Mouse (Mus musculus): ENCODE results near the gene Noa1. TPM values are rescaled to one million over a fixed set of nuclear protein-coding genes. Genes with fewer than 3 reads are reported as not detected.

The Noa1 gene
- total and polyA plus RNA-seq, 2 experiments from 2014 or later: 16.3 to 33.3 TPM

DNA sequence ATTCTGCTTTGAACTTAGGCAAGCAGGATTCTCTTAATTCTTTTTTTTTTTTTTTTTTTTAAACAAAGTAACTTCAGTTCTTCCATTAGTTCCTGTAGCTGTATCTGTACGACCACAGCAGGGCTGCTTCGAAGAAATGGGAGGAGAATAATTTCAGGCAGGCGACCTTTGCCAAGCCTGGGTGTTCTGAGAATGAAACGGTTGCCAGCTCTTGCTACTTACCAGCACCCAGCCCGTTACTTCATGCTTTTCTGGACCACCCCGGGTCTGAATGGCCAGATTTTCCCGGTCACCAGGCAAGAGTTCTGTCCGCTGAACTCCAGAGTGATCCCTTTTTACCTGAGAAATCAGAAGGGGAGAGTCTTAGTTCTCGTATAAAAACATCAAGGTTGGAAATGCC is 41.8 kb upstream of the Noa1 start:
- ATAC-seq: no peak
- 69% methylated on average over 9 of the region's 9 CpGs for WGBS
- no peak for TF ChIP-seq CTCF (IDR thresholded peaks at IDR 0.05; ENCODE audit: low read depth)

DNA sequence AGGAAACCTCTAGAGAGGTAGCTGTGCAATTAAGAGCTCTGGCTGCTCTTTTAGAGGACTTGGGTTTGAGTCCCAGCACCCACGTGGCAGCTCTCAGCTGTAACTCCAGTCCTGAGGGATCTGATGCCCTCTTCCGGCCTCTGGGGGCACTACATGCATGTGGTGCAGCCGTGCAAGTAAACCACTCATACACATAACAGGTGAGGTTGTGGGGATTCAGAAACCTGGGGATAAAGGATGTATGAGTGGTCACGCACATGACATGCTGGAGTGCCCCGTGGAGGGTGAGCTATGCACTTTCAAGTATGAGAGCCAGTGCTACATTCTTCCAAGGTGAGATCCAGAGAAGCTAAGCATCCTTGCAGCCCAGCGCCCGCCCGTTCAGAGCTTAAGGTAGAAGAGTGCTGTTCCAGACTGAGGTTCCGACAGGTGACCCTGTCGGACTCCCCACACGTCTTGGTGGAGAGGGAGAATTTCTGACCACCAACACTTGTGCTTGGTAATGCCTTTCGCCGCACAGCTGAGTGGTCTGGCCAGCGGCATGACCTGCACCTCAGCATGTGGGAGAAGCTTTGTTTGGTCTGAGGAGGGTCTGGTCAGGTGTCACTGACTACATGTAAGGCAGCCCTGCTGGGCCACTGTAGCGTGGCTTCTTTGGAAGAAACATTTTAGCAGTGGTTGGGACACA is 40.2 kb upstream of the Noa1 start:
- Histone ChIP-seq H3K36me3 (ENCODE audit: insufficient read depth, low read length) (peaks cover 44% of the 10 kb centered on the region), H3K4me1 (ENCODE audit: insufficient read depth, low read length) (no peaks in the 10 kb centered on the region), H3K27me3 (ENCODE audit: insufficient read depth, low read length) (no peaks in the 10 kb centered on the region), H3K9me3 (ENCODE audit: low read length) (no peaks in the 10 kb centered on the region), H3K9ac (replicated peaks; ENCODE audit: low read length) (no peak overlapping the region), H3K4me2 (ENCODE audit: low read depth, low read length) (no peak overlapping the region), H3K4me3 (ENCODE audit: low read length) (no peak overlapping the region), H3K27ac (no peak overlapping the region)
- 92% methylated on average over 15 of the region's 15 CpGs for whole genome bisulfite sequencing
- TF ChIP-seq CTCF (IDR thresholded peaks at IDR 0.05; ENCODE audit: low read depth): 0 out of 2 replicates have a peak, but pooled peaks have one; percentile 5
- ATAC-seq (no peak), DNase-seq (ENCODE audit: low spot score) (no peak)

More for the DNA sequence above, 41.8 kb upstream of the Noa1 start:
- no peak for DNase-seq (ENCODE audit: low spot score)
- Histone ChIP-seq H3K27me3 (ENCODE audit: insufficient read depth, low read length) (no peaks in the 10 kb centered on the region), H3K9ac (replicated peaks; ENCODE audit: low read length) (no peak overlapping the region), H3K27ac (no peak overlapping the region), H3K4me1 (ENCODE audit: insufficient read depth, low read length) (no peaks in the 10 kb centered on the region), H3K4me3 (ENCODE audit: low read length) (no peak overlapping the region), H3K4me2 (ENCODE audit: low read depth, low read length) (no peak overlapping the region), H3K36me3 (ENCODE audit: insufficient read depth, low read length) (peaks cover 33% of the 10 kb centered on the region), H3K9me3 (ENCODE audit: low read length) (no peaks in the 10 kb centered on the region)

DNA sequence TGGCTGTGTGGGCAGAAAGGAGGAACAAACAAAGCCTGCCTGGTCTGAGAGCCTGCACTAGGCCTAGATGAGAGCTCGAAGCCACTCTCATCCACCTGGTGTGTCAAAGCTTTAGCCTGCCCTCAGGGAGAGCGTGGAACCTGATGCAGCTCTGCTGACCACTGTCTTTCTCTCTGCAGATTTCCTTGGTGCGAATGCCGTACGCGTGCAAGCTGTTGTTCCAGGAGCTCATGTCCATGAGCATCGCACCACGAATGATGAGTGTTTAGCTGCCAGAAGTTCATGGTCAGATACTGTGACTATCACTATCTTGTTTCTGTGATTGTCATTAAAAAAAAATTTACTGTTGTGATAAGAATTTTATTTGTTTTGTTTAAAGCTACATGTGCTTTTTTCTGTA is 39.0 kb upstream of the Noa1 start:
- no peak overlapping the region for H3K4me3 ChIP-seq (ENCODE audit: low read length)
- ATAC-seq: no peak
- H3K36me3 ChIP-seq (ENCODE audit: insufficient read depth, low read length): peaks cover 53% of the 10 kb centered on the region
- DNase-seq (ENCODE audit: low spot score): no peak
- no peak overlapping the region for H3K4me2 ChIP-seq (ENCODE audit: low read depth, low read length)
- H3K27ac ChIP-seq: no peak overlapping the region
- no peaks in the 10 kb centered on the region for H3K4me1 ChIP-seq (ENCODE audit: insufficient read depth, low read length)
- TF ChIP-seq CTCF (IDR thresholded peaks at IDR 0.05; ENCODE audit: low read depth): no peak
- no peaks in the 10 kb centered on the region for H3K9me3 ChIP-seq (ENCODE audit: low read length)
- H3K27me3 ChIP-seq (ENCODE audit: insufficient read depth, low read length): no peaks in the 10 kb centered on the region
- 94% methylated on average over 8 of the region's 8 CpGs for WGBS
- H3K9ac ChIP-seq (replicated peaks; ENCODE audit: low read length): no peak overlapping the region

DNA sequence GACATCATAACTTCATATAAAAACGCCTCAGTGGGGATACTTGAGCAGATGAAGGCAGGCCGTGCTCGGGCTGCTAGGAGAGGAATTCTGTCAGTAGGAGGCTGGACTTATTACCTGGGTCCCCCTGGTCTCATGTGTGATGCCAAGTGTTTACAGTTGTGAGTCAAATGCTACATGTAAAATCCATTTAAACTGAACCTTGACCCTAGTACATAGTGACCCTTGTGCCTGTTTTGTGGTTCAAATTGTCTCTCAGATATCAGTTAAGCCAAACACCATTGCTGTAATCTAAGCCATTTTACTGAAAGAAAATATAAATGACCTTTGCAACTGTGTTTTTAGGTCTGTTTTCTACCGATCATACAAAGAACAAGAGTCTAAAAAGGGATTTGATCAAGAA is 30.1 kb upstream of the Noa1 start:
- WGBS: 90% methylated on average over 4 of the region's 4 CpGs

DNA sequence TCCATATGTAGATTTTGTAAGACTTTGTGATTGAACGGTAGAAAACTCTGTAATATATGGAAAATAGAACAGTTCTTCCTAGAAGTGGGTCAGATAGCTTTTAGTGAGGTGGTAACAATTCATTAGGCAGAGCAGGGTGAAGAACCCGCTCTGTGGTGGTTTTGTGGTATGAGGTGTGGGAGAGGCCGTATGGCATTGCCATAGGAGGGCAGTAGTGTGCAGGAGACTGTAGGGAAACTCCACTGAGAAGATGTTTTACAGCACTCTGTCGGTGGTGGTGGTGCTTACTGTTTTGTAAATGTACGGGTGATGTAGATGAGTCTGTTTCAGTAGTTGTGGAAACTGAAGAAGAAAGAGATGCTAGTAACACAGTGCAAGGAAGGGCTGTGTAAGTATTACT is 20.3 kb upstream of the Noa1 start:
- Histone ChIP-seq H3K9ac (replicated peaks; ENCODE audit: low read length) (no peak overlapping the region), H3K9me3 (ENCODE audit: low read length) (no peaks in the 10 kb centered on the region), H3K27me3 (ENCODE audit: insufficient read depth, low read length) (no peaks in the 10 kb centered on the region), H3K27ac (no peak overlapping the region), H3K4me3 (ENCODE audit: low read length) (no peak overlapping the region), H3K4me2 (ENCODE audit: low read depth, low read length) (no peak overlapping the region), H3K4me1 (ENCODE audit: insufficient read depth, low read length) (no peaks in the 10 kb centered on the region), H3K36me3 (ENCODE audit: insufficient read depth, low read length) (peaks cover 66% of the 10 kb centered on the region)
- ATAC-seq: no peak
- 76% methylated on average over 5 of the region's 5 CpGs for WGBS
- 0 out of 2 replicates have a peak, but pooled peaks have one; percentile 22 for TF ChIP-seq CTCF (IDR thresholded peaks at IDR 0.05; ENCODE audit: low read depth)
- no peak for DNase-seq (ENCODE audit: low spot score)

More for the DNA sequence above, 30.1 kb upstream of the Noa1 start:
- Histone ChIP-seq H3K27ac (no peak overlapping the region), H3K27me3 (ENCODE audit: insufficient read depth, low read length) (no peaks in the 10 kb centered on the region), H3K9me3 (ENCODE audit: low read length) (no peaks in the 10 kb centered on the region), H3K4me2 (ENCODE audit: low read depth, low read length) (no peak overlapping the region), H3K9ac (replicated peaks; ENCODE audit: low read length) (no peak overlapping the region), H3K36me3 (ENCODE audit: insufficient read depth, low read length) (peaks cover 73% of the 10 kb centered on the region), H3K4me1 (ENCODE audit: insufficient read depth, low read length) (no peaks in the 10 kb centered on the region), H3K4me3 (ENCODE audit: low read length) (no peak overlapping the region)
- no peak for TF ChIP-seq CTCF (IDR thresholded peaks at IDR 0.05; ENCODE audit: low read depth)
- ATAC-seq (no peak), DNase-seq (ENCODE audit: low spot score) (no peak)

DNA sequence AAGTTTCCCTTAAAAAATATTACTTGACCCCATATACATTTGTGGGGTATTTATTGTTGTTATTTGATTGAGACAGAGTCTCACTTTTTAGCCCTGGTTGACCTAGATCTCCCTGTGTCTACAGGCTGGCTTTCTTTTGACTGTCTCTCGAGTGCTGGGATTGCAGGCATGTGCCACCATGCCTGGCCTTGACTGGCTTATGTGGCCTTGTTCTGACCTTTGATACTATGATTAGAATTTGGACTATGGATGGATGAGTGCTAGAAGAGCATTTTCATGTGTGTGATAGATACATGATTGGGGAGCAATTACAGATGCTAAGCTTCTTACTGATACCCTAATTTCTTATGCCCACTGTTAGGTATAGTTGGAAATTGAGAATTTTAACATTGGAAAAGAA is 15.1 kb upstream of the Noa1 start:
- Histone ChIP-seq H3K36me3 (ENCODE audit: insufficient read depth, low read length) (peaks cover 68% of the 10 kb centered on the region), H3K27me3 (ENCODE audit: insufficient read depth, low read length) (no peaks in the 10 kb centered on the region), H3K9ac (replicated peaks; ENCODE audit: low read length) (no peak overlapping the region), H3K9me3 (ENCODE audit: low read length) (no peaks in the 10 kb centered on the region), H3K4me2 (ENCODE audit: low read depth, low read length) (no peak overlapping the region), H3K4me1 (ENCODE audit: insufficient read depth, low read length) (no peaks in the 10 kb centered on the region), H3K27ac (no peak overlapping the region), H3K4me3 (ENCODE audit: low read length) (no peak overlapping the region)
- TF ChIP-seq CTCF (IDR thresholded peaks at IDR 0.05; ENCODE audit: low read depth): no peak
- DNase-seq (ENCODE audit: low spot score): no peak
- no peak for ATAC-seq
- 80% methylated on average over 1 of the region's 1 CpGs for whole genome bisulfite sequencing

DNA sequence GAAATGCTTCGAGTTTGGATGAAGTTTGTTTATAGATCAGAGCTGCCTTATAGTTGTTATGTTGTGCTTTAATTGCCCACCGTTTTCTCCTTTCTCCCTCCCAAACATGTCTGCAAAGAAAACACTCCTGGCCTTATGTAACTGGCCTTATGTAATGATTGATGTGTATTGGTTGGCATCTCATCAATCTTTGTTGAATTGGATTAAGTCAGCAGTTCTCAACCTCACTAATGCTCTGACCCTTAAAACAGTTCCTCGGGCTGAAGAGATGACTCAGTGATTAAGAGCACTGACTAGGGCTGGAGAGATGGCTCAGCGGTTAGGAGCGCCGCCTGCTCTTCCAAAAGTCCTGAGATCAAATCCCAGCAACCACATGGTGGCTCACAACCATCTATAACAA is 5.1 kb upstream of the Noa1 start:
- H3K27ac ChIP-seq: no peak overlapping the region
- H3K27me3 ChIP-seq (ENCODE audit: insufficient read depth, low read length): no peaks in the 10 kb centered on the region
- H3K4me2 ChIP-seq (ENCODE audit: low read depth, low read length): no peak overlapping the region
- no peak overlapping the region for H3K9ac ChIP-seq (replicated peaks; ENCODE audit: low read length)
- peaks cover 6% of the 10 kb centered on the region; the same call in 1 of the 2 replicates for H3K4me1 ChIP-seq (ENCODE audit: insufficient read depth, low read length)
- WGBS: 90% methylated on average over 6 of the region's 6 CpGs
- H3K36me3 ChIP-seq (ENCODE audit: insufficient read depth, low read length): peaks cover 21% of the 10 kb centered on the region
- H3K9me3 ChIP-seq (ENCODE audit: low read length): no peaks in the 10 kb centered on the region
- no peak for TF ChIP-seq CTCF (IDR thresholded peaks at IDR 0.05; ENCODE audit: low read depth)
- ATAC-seq (no peak), DNase-seq (ENCODE audit: low spot score) (no peak)
- no peak overlapping the region for H3K4me3 ChIP-seq (ENCODE audit: low read length)
